In genomic region chr16:37363958-37364357, GRCm38 (mm10) we compare ENCODE assay signal across 23 mouse cellular contexts. TPM values are rescaled to one million over a fixed set of nuclear protein-coding genes. Genes with fewer than 3 reads are reported as not detected.
DNase-seq lines count a peak whose midpoint lies in the region; ATAC-seq lines count a peak whose summit lies in the region.
"Had no signal": no experiment of that assay in that cellular context is flagged by ENCODE, and none has a peak within 500 bp of the region (broad histone marks: within the 10 kb centered on the region; RNA-seq: fewer than 3 reads in every experiment).

No protein-coding gene starts in this region.

- H3K4me3 ChIP-seq in kidney, embryonic 14.5 days (ENCODE audit: low read length): no peak overlapping the region
- H3K4me3 ChIP-seq: forebrain, embryonic 10.5 days; forebrain, embryonic 13.5 days; heart, adult 2 months; heart, embryonic 10.5 days; heart, embryonic 13.5 days had no signal

- DNase-seq in kidney, adult 18-20 months: peak; percentile 4
- DNase-seq in kidney, adult 9 months: peak; percentile 49
- DNase-seq in kidney, postnatal 4 days: no peak
- DNase-seq in brain, adult 2 months (ENCODE audit: low read depth, low spot score): peak; percentile 66
- no peak for DNase-seq in urinary bladder, postnatal 14 days (ENCODE audit: low spot score)
- DNase-seq: adrenal gland, adult 2 months; adrenal gland, postnatal 14 days; cerebellum, adult 9-11 months; gastrocnemius, postnatal 10 days; gastrocnemius, postnatal 36 days; heart, adult 2 months; heart, postnatal 14 days; heart, postnatal 4 days had no signal

- no peaks in the 10 kb centered on the region for H3K4me1 ChIP-seq in kidney, embryonic 14.5 days (ENCODE audit: control insufficient read depth, insufficient read depth, low read length)
- H3K4me1 ChIP-seq: forebrain, embryonic 10.5 days; forebrain, embryonic 13.5 days; heart, embryonic 10.5 days; heart, embryonic 13.5 days had no signal

- no peaks in the 10 kb centered on the region for H3K27me3 ChIP-seq in kidney, embryonic 14.5 days (ENCODE audit: control insufficient read depth, insufficient read depth, low read length)
- H3K27me3 ChIP-seq: forebrain, embryonic 13.5 days; heart, embryonic 13.5 days had no signal

- no peak overlapping the region for H3K27ac ChIP-seq in kidney, embryonic 14.5 days (ENCODE audit: low read depth, low read length)
- H3K27ac ChIP-seq: forebrain, embryonic 10.5 days; forebrain, embryonic 13.5 days; heart, adult 2 months; heart, embryonic 10.5 days; heart, embryonic 13.5 days; hindbrain, embryonic 14.5 days; hindbrain, postnatal 0 days had no signal

- no peak overlapping the region for H3K9ac ChIP-seq in kidney, embryonic 14.5 days (ENCODE audit: low read depth, low read length)
- H3K9ac ChIP-seq: forebrain, embryonic 13.5 days; heart, embryonic 13.5 days; hindbrain, embryonic 14.5 days had no signal

- 90% methylated on average over 2 of the region's 2 CpGs for WGBS in kidney, embryonic 14.5 days

- no peak overlapping the region for H3K4me2 ChIP-seq in kidney, embryonic 14.5 days (replicated peaks; ENCODE audit: low read depth, low read length)
- H3K4me2 ChIP-seq: forebrain, embryonic 13.5 days; heart, embryonic 13.5 days; hindbrain, embryonic 14.5 days had no signal

- H3K9me3 ChIP-seq in kidney, embryonic 14.5 days (ENCODE audit: control insufficient read depth, low read length): no peaks in the 10 kb centered on the region
- H3K9me3 ChIP-seq: forebrain, embryonic 10.5 days; forebrain, embryonic 13.5 days; heart, embryonic 10.5 days; heart, embryonic 13.5 days had no signal

- no peaks in the 10 kb centered on the region for H3K36me3 ChIP-seq in kidney, embryonic 14.5 days (ENCODE audit: control insufficient read depth, insufficient read depth, low read length)
- H3K36me3 ChIP-seq: forebrain, embryonic 10.5 days; heart, embryonic 10.5 days; heart, embryonic 13.5 days had no signal

- ATAC-seq in kidney, embryonic 14.5 days (ENCODE audit: low FRiP score, low TSS enrichment): no peak
- ATAC-seq: CD4-positive, CD25-positive, alpha-beta regulatory T cell, adult 4 months; forebrain, embryonic 13.5 days; forebrain, embryonic 16.5 days; hindbrain, postnatal 0 days had no signal

RNA-seq across cellular contexts. Expression of gene Stxbp5l, which starts 20.8 kb away (rescaled TPM):
- 1.8 and 4.0 TPM in 2 replicates for polyA plus RNA-seq in kidney, embryonic 14.5 days (2014; fragmentation: Nextera tagmentation; extraction: Ambion mirVana)
- polyA plus RNA-seq: C2C12; heart, adult 2 months had no signal

Comparison
In these comparisons a context has a peak if more than half of its experiments do, and no peak if none do; other contexts are left out.
1. DNase-seq: peak in kidney, adult 18-20 months (single experiment), kidney, adult 9 months (single experiment) and brain, adult 2 months (single experiment); none in kidney, postnatal 4 days (0 of 2) and urinary bladder, postnatal 14 days (single experiment).